Mouse (Mus musculus) spleen, adult 2 months (tissue): ENCODE measurements around the gene 2610507B11Rik.

ENCODE experiments used
- CTCF ChIP-seq: fragments of 200-500 bp; IDR thresholded peaks from 2 replicates; pipeline ENCODE4 v1.5.1; 2011; ENCODE audit warnings: mild to moderate bottlenecking, inconsistent platforms; ENCODE audit not compliant: insufficient read depth, insufficient read length, insufficient replicate concordance; ENCODE audit errors: extremely low read depth
- POLR2A ChIP-seq: fragments of 200-500 bp; IDR thresholded peaks from 2 replicates; pipeline ENCODE4 v1.6.1; 2011; ENCODE audit warnings: low read depth, low read length, inconsistent platforms

GRCm38 (mm10) chr11:78213086-78213817, 48.3 kb upstream of the 2610507B11Rik start:
- TF ChIP-seq CTCF (no peak), POLR2A (no peak)
